Mouse (Mus musculus): ENCODE measurements around the gene Cdk5rap1.
"Not testable (repeated sequence)": the region's sequence is repeated elsewhere in the genome, so short reads cannot be mapped to it uniquely, and the experiment has no call there.

DNA sequence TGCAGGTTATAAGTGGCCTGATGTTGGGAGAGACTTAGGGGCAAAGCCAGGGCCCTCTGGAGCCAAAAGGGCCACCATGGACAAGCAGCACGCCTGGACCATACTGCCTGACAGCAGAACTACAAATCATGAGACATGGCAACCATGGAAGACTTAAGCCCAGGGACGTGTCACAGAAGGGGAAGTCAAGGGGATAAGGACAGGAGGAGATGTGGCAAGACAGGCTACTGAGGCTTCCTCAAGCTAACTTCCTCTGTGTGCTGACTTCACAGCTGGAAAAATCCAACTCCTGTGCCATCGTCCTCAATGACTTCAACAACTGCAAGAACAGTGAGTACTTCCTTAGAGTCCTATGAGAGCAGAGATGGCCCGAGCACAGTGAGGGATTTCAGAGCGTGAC lies 59.0 kb downstream of the Cdk5rap1 start:
- not testable (repeated sequence) for TF ChIP-seq UBTF (IDR thresholded peaks at IDR 0.05; ENCODE audit: low read depth, low read length); CTCF (conservative IDR thresholded peaks at IDR 0.05 in 1 of 2, IDR thresholded peaks at IDR 0.05 in 1 of 2; ENCODE audit: low read depth in 2 of 2, low read length in 2 of 2); EP300 (IDR thresholded peaks at IDR 0.05; ENCODE audit: low read length); POLR2AphosphoS2 (IDR thresholded peaks at IDR 0.05; ENCODE audit: low read depth, low read length); ZNF384 (IDR thresholded peaks at IDR 0.05; ENCODE audit: low read depth, low read length); MAZ (IDR thresholded peaks at IDR 0.05; ENCODE audit: low read depth, low read length); RAD21 (IDR thresholded peaks at IDR 0.05; ENCODE audit: low read depth, low read length)
